Mouse (Mus musculus) embryonic facial prominence, embryonic 13.5 days (tissue): ENCODE results near the gene Gabarap. TPM values are rescaled to one million over a fixed set of nuclear protein-coding genes. Genes with fewer than 3 reads are reported as not detected.

Experiments
- ATAC-seq: fragments of 200-750 bp; cut with Nextera tagmentation; 2 replicates; pipeline ENCODE4 v1.8.0; 2017; ENCODE audit warnings: low read depth; ENCODE audit not compliant: insufficient number of reproducible peaks, insufficient read depth, low FRiP score, low TSS enrichment
- H3K27ac ChIP-seq: fragments of 300-500 bp; sonication (generic); 2 replicates; pipeline ENCODE4 v1.5.1; 2015; ENCODE audit warnings: moderate library complexity, mild to moderate bottlenecking, inconsistent platforms
- H3K27me3 ChIP-seq: fragments of 300-500 bp; sonication (generic); 2 replicates; pipeline ENCODE4 v1.6.1; 2015; ENCODE audit warnings: mild to moderate bottlenecking, inconsistent platforms
- H3K36me3 ChIP-seq: fragments of 300-500 bp; sonication (generic); 2 replicates; pipeline ENCODE4 v1.6.1; 2015; ENCODE audit warnings: mild to moderate bottlenecking, inconsistent platforms
- H3K4me1 ChIP-seq: fragments of 300-500 bp; sonication (generic); 2 replicates; pipeline ENCODE4 v1.6.1; 2015; ENCODE audit warnings: inconsistent platforms
- H3K4me2 ChIP-seq: fragments of 300-500 bp; sonication (generic); 2 replicates; pipeline ENCODE4 v1.6.1; 2015; ENCODE audit warnings: moderate library complexity, mild to moderate bottlenecking, inconsistent platforms
- H3K4me3 ChIP-seq: fragments of 300-500 bp; sonication (generic); 2 replicates; pipeline ENCODE4 v1.5.1; 2015; ENCODE audit warnings: mild to moderate bottlenecking, inconsistent platforms
- H3K9ac ChIP-seq: fragments of 300-500 bp; sonication (generic); 2 replicates; pipeline ENCODE4 v1.6.1; 2015; ENCODE audit warnings: mild to moderate bottlenecking, inconsistent platforms
- H3K9me3 ChIP-seq: fragments of 300-500 bp; sonication (generic); 2 replicates; pipeline ENCODE4 v1.6.1; 2016; ENCODE audit warnings: inconsistent platforms
- WGBS: fragments of 180-500 bp; shearing (Covaris S2); methylation state at CpG from one replicate; pipeline ENCODE4 v1.1.7; 2015; ENCODE audit warnings: mixed read lengths; 5-methylcytosine and 5-hydroxymethylcytosine counted together
- polyA plus RNA-seq: library from polyadenylated mRNA; unstranded; fragments of >200 nt; fragmentation: Nextera tagmentation; extraction: Ambion mirVana; gene quantifications from 2 replicates; pipeline ENCODE4 v1.2.1, GENCODE M21; 2015

Gabarap gene
- polyA plus RNA-seq, 1 experiment from 2014 or later = 542 TPM

GRCm38 (mm10) chr11:70017199-70017767 is 26.3 kb downstream of the Gabarap start:
- H3K9me3 ChIP-seq = no peaks in the 10 kb centered on the region
- peak overlapping the region; percentile 88 for H3K9ac ChIP-seq
- H3K36me3 ChIP-seq = peaks cover 21% of the 10 kb centered on the region
- H3K27ac ChIP-seq = peak overlapping the region; percentile 95
- ATAC-seq = no peak
- no peaks in the 10 kb centered on the region for H3K27me3 ChIP-seq
- peaks cover 56% of the 10 kb centered on the region for H3K4me1 ChIP-seq
- WGBS = 30% methylated on average over 7 of the region's 7 CpGs
- H3K4me3 ChIP-seq = peak overlapping the region; percentile 69
- peak overlapping the region; percentile 85 for H3K4me2 ChIP-seq

DNA sequence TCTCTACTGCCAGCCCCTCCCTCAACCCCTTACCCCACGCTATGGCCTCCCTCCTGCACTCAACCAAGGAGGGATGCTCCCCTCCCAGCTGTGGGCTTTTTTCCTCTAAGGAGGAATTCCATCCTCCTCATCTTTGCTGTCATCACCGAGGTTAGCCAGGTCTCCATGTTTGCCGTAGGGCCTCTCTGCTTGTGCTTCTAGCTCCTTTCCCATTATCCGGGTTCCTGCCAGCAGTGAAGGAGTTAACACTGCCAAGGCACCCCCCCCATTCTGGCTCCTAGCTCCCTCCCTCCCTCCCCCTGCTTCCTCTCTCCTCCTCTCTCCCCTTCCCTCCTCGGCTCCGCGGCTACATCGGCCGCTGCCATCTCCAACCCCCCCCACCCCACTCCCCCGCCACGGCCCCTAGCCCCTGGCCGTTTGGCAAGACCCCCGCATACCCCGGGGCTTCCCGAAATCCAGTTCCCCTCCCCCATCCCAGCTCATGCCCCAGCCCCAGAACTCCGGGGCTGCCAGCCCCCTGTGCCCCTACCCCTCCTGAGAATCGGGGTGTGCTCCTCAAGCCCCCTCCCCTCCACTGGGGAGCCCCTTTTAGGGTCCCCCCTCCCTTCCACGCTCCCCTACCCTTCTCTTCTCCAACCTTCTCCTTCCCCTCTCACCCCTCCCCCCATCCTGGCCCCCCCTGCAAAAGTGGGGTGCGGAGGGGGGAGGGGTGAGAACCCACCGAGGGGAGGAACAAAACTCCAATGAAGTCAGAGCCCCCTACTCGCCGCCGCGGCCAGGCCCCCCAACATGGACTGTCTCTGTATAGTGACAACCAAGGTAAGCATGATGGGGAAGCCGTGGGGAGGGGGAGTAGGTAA is 27.4 kb downstream of the Gabarap start:
- ATAC-seq = no peak
- H3K27me3 ChIP-seq = no peaks in the 10 kb centered on the region
- peaks cover 64% of the 10 kb centered on the region for H3K4me1 ChIP-seq

GRCm38 (mm10) chr11:70019495-70020021 is 28.6 kb downstream of the Gabarap start:
- H3K36me3 ChIP-seq = no peaks in the 10 kb centered on the region
- peak overlapping the region; percentile 88 for H3K9ac ChIP-seq
- H3K27me3 ChIP-seq = no peaks in the 10 kb centered on the region
- peak overlapping the region; percentile 95 for H3K27ac ChIP-seq
- peak overlapping the region; percentile 85 for H3K4me2 ChIP-seq
- H3K4me1 ChIP-seq = peaks cover 69% of the 10 kb centered on the region
- 0% methylated on average over 1 of the region's 2 CpGs for WGBS
- no peaks in the 10 kb centered on the region for H3K9me3 ChIP-seq
- peak overlapping the region; percentile 69 for H3K4me3 ChIP-seq
- ATAC-seq = no peak

More for the DNA sequence above, 27.4 kb downstream of the Gabarap start:
- peak overlapping the region; percentile 95 for H3K27ac ChIP-seq
- H3K4me3 ChIP-seq = peak overlapping the region; percentile 69
- peak overlapping the region; percentile 88 for H3K9ac ChIP-seq
- H3K36me3 ChIP-seq = peaks cover 10% of the 10 kb centered on the region
- H3K4me2 ChIP-seq = peak overlapping the region; percentile 85
- H3K9me3 ChIP-seq = no peaks in the 10 kb centered on the region
- WGBS = under 1% methylated on average over 24 of the region's 25 CpGs

GRCm38 (mm10) chr11:70020022-70020631 is 29.2 kb downstream of the Gabarap start:
- 9% methylated on average over 8 of the region's 8 CpGs for WGBS
- Histone ChIP-seq H3K9me3 (no peaks in the 10 kb centered on the region), H3K36me3 (no peaks in the 10 kb centered on the region), H3K27ac (peak overlapping the region; percentile 95), H3K9ac (peak overlapping the region; percentile 88), H3K4me1 (peaks cover 70% of the 10 kb centered on the region), H3K4me2 (peak overlapping the region; percentile 85), H3K4me3 (peak overlapping the region; percentile 69), H3K27me3 (no peaks in the 10 kb centered on the region)
- ATAC-seq = no peak

GRCm38 (mm10) chr11:70020731-70021263 is 29.9 kb downstream of the Gabarap start:
- Histone ChIP-seq H3K4me3 (peak overlapping the region; percentile 69), H3K27me3 (no peaks in the 10 kb centered on the region), H3K9ac (peak overlapping the region; percentile 88), H3K4me2 (peak overlapping the region; percentile 85), H3K9me3 (no peaks in the 10 kb centered on the region), H3K27ac (peak overlapping the region; percentile 95), H3K36me3 (no peaks in the 10 kb centered on the region), H3K4me1 (peaks cover 77% of the 10 kb centered on the region)
- WGBS = 2% methylated on average over 8 of the region's 8 CpGs
- peak; percentile 66; the same call in 1 of the 2 replicates for ATAC-seq

GRCm38 (mm10) chr11:70021264-70022132 is 30.6 kb downstream of the Gabarap start:
- Histone ChIP-seq H3K27me3 (no peaks in the 10 kb centered on the region), H3K9ac (peak overlapping the region; percentile 88), H3K4me2 (peak overlapping the region; percentile 85), H3K9me3 (no peaks in the 10 kb centered on the region), H3K36me3 (no peaks in the 10 kb centered on the region), H3K27ac (peak overlapping the region; percentile 95), H3K4me1 (peaks cover 84% of the 10 kb centered on the region), H3K4me3 (peak overlapping the region; percentile 69)
- 1% methylated on average over 40 of the region's 40 CpGs for WGBS
- peak; percentile 75 for ATAC-seq

- Histone ChIP-seq H3K9me3 (no peaks in the 10 kb centered on the region), H3K36me3 (no peaks in the 10 kb centered on the region), H3K27me3 (no peaks in the 10 kb centered on the region), H3K4me1 (peaks cover 93% of the 10 kb centered on the region), H3K4me3 (peak overlapping the region; percentile 36), H3K4me2 (peak overlapping the region; percentile 59), H3K9ac (peak overlapping the region; percentile 59), H3K27ac (0 out of 2 replicates have a peak overlapping the region, but pooled peaks have one; percentile 48)
- WGBS = 4% methylated on average over 26 of the region's 29 CpGs
- no peak for ATAC-seq
These were observed 32.7 kb downstream of the Gabarap start for GRCm38 (mm10) chr11:70023481-70024150.

DNA sequence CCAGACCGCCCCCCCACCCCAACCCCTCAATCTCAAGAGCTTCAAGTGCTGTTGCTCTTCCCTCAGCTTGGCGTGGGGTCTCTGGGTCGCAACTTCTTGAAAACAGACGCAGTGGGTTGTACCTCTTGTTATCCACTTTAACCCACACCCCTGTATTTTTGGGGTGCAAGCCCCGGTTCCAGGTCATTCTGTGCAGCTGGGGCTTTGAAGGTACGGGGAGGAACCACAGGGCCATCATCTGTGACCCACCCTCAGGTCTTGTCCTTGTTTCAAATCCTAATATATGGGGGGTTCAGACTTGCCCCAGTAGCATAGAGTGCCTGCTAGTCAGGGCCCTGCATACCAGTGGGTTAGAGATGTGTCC is 33.2 kb downstream of the Gabarap start:
- no peak for ATAC-seq
- Histone ChIP-seq H3K9me3 (no peaks in the 10 kb centered on the region), H3K36me3 (no peaks in the 10 kb centered on the region), H3K4me1 (peaks cover 95% of the 10 kb centered on the region), H3K4me3 (peak overlapping the region; percentile 36), H3K27me3 (no peaks in the 10 kb centered on the region), H3K9ac (peak overlapping the region; percentile 59), H3K27ac (peak overlapping the region; percentile 16; the same call in 1 of the 2 replicates), H3K4me2 (peak overlapping the region; percentile 59)
- 20% methylated on average over 6 of the region's 6 CpGs for WGBS

DNA sequence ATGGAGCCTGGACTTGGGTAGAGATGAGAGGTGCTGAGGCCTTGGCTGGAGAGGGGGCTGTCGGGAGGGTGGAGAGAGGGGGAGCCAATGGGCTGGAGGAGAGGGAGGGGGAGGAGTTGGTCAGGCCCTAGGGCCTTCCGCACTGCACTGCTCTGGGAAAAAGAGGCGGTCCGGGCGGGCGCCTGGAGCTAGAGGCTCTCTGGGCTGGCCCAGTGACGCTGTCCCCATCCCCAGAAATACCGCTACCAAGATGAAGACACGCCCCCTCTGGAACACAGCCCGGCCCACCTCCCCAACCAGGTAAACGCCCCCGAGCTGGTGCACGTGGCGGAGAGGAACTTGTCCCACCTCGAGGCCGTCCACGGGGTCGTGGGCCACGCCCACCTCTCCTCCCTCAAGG is 35.7 kb downstream of the Gabarap start:
- Histone ChIP-seq H3K27ac (peak overlapping the region; percentile 90), H3K27me3 (no peaks in the 10 kb centered on the region), H3K9ac (peak overlapping the region; percentile 62; the same call in 1 of the 2 replicates), H3K4me1 (peaks cover 82% of the 10 kb centered on the region), H3K4me2 (peak overlapping the region; percentile 65), H3K4me3 (peak overlapping the region; percentile 22), H3K9me3 (no peaks in the 10 kb centered on the region), H3K36me3 (peaks cover 15% of the 10 kb centered on the region)
- WGBS = 3% methylated on average over 17 of the region's 19 CpGs
- ATAC-seq = peak; percentile 40; the same call in 1 of the 2 replicates

DNA sequence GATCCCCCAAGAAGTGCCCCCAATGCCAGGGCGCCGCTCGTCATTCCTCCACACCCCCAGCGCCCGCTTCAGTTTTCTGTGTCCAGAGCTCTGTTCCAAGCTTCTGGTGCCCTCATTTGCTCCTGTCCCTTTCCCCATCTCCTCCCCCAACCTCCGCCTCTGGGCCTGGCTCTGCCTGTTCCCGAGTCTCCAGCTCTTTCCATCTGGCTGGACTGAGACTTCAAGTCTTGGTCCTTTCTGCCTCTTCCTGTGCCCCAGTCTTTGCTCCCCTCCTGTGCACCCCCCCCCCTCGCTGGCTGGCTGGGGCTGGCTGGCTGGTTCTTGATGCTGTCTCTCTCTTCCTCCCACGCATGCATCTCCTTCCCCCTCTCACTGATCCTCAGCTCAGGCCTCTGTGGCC is 36.5 kb downstream of the Gabarap start:
- peak overlapping the region; percentile 90 for H3K27ac ChIP-seq
- no peaks in the 10 kb centered on the region for H3K9me3 ChIP-seq
- peak overlapping the region; percentile 22; the same call in 1 of the 2 replicates for H3K4me3 ChIP-seq
- ATAC-seq = no peak
- H3K27me3 ChIP-seq = no peaks in the 10 kb centered on the region
- peaks cover 22% of the 10 kb centered on the region for H3K36me3 ChIP-seq
- WGBS = 37% methylated on average over 9 of the region's 9 CpGs
- peak overlapping the region; percentile 62; the same call in 1 of the 2 replicates for H3K9ac ChIP-seq
- H3K4me2 ChIP-seq = peak overlapping the region; percentile 65
- peaks cover 76% of the 10 kb centered on the region for H3K4me1 ChIP-seq
